Mouse (Mus musculus): ENCODE results near the gene 1110032A03Rik.

- TF ChIP-seq CTCF (IDR thresholded peaks at IDR 0.05; ENCODE audit: low read depth, low read length) (no peak), POLR2A (IDR thresholded peaks at IDR 0.05; ENCODE audit: extremely low read depth, insufficient read depth, low read length) (no peak)
Measured at GRCm38 (mm10) chr9:50811746-50812145, 36.4 kb upstream of the 1110032A03Rik start.

Data from liver, adult 2 months (tissue).